Mouse (Mus musculus): ENCODE measurements around the gene Gm3045. TPM values are rescaled to one million over a fixed set of nuclear protein-coding genes. Genes with fewer than 3 reads are reported as not detected.

Gm3045 gene
- total and polyA plus RNA-seq, 3 experiments = not detected

- H3K27ac ChIP-seq (ENCODE audit: insufficient read depth, low read depth) = no peak overlapping the region
- dilution Hi-C loops (cut with MboI; ENCODE audit: extremely low pct_ligation_motif_present, extremely low pct_unique_long_range_greater_than_20kb, low sequenced_read_pairs) (no loop called here), in situ Hi-C loops (cut with MboI; ENCODE audit: low pct_ligation_motif_present, low pct_unique_long_range_greater_than_20kb, low sequenced_read_pairs) (no loop called here)
- no peak overlapping the region for H3K9ac ChIP-seq (ENCODE audit: insufficient read depth, low read depth)
- no peaks in the 10 kb centered on the region for H3K79me2 ChIP-seq (replicated peaks; ENCODE audit: control insufficient read depth, extremely low read depth, insufficient read depth, poor library complexity, severe bottlenecking)
- peaks cover 5% of the 10 kb centered on the region for H3K9me3 ChIP-seq (replicated peaks; ENCODE audit: low read length)
- H3K27me3 ChIP-seq (replicated peaks) = peaks cover 85% of the 10 kb centered on the region
- no peak for DNase-seq (ENCODE audit: extremely low read depth)
- no peak overlapping the region for H3K4me2 ChIP-seq (ENCODE audit: insufficient read depth, low read depth, poor library complexity, severe bottlenecking)
- TF ChIP-seq ELF1 (IDR thresholded peaks at IDR 0.05; ENCODE audit: low read depth, low read length) (no peak), RAD21 (IDR thresholded peaks at IDR 0.05; ENCODE audit: low read depth, low read length) (no peak), HCFC1 (IDR thresholded peaks at IDR 0.05; ENCODE audit: low read depth, low read length) (no peak), RCOR1 (conservative IDR thresholded peaks at IDR 0.05; ENCODE audit: low read depth, low read length) (no peak), MEF2A (IDR thresholded peaks at IDR 0.05; ENCODE audit: borderline replicate concordance, low read depth, low read length) (no peak), MAFK (IDR thresholded peaks at IDR 0.05; ENCODE audit: insufficient replicate concordance, low read length) (no peak), TBP (conservative IDR thresholded peaks at IDR 0.05; ENCODE audit: low read depth, low read length) (no peak), KAT2A (IDR thresholded peaks at IDR 0.05; ENCODE audit: insufficient replicate concordance, low read length) (no peak), ZMIZ1 (IDR thresholded peaks at IDR 0.05; ENCODE audit: low read depth, low read length) (no peak)
- H3K36me3 ChIP-seq (replicated peaks in 1 of 2; ENCODE audit: control insufficient read depth in 1 of 2, insufficient read depth in 1 of 2, low read length in 1 of 2) = no peaks in the 10 kb centered on the region
- peaks cover 0 to under 1% of the 10 kb centered on the region in 2 experiments; a peak in 1 of 4 replicates for H3K4me1 ChIP-seq (ENCODE audit: control insufficient read depth in 1 of 2, insufficient read depth in 2 of 2)
- no peak overlapping the region for H3K4me3 ChIP-seq (replicated peaks in 1 of 3; ENCODE audit: low read depth in 2 of 3, low read length in 2 of 3, poor library complexity in 1 of 3)
Measured at GRCm38 (mm10) chr13:56444112-56444511, 17.7 kb downstream of the Gm3045 start.

GRCm38 (mm10) chr13:56444996-56445395, 18.6 kb downstream of the Gm3045 start:
- DNase-seq (ENCODE audit: extremely low read depth) = no peak
- H3K4me1 ChIP-seq (ENCODE audit: control insufficient read depth in 1 of 2, insufficient read depth in 2 of 2) = peaks cover 3 to 9% of the 10 kb centered on the region in 2 experiments; a peak in 2 of 4 replicates
- no peak overlapping the region for H3K27ac ChIP-seq (ENCODE audit: insufficient read depth, low read depth)
- H3K27me3 ChIP-seq (replicated peaks) = peaks cover 85% of the 10 kb centered on the region
- peaks cover 5% of the 10 kb centered on the region for H3K9me3 ChIP-seq (replicated peaks; ENCODE audit: low read length)
- H3K79me2 ChIP-seq (replicated peaks; ENCODE audit: control insufficient read depth, extremely low read depth, insufficient read depth, poor library complexity, severe bottlenecking) = no peaks in the 10 kb centered on the region
- H3K36me3 ChIP-seq (replicated peaks in 1 of 2; ENCODE audit: control insufficient read depth in 1 of 2, insufficient read depth in 1 of 2, low read length in 1 of 2) = no peaks in the 10 kb centered on the region
- in situ Hi-C loops (cut with MboI; ENCODE audit: low pct_ligation_motif_present, low pct_unique_long_range_greater_than_20kb, low sequenced_read_pairs) (no loop called here), dilution Hi-C loops (cut with MboI; ENCODE audit: extremely low pct_ligation_motif_present, extremely low pct_unique_long_range_greater_than_20kb, low sequenced_read_pairs) (no loop called here)
- no peak overlapping the region for H3K4me2 ChIP-seq (ENCODE audit: insufficient read depth, low read depth, poor library complexity, severe bottlenecking)
- no peak overlapping the region for H3K9ac ChIP-seq (ENCODE audit: insufficient read depth, low read depth)
- no peak overlapping the region for H3K4me3 ChIP-seq (replicated peaks in 1 of 3; ENCODE audit: low read depth in 2 of 3, low read length in 2 of 3, poor library complexity in 1 of 3)
- no peak for TF ChIP-seq HCFC1 (IDR thresholded peaks at IDR 0.05; ENCODE audit: low read depth, low read length)
- no peak for TF ChIP-seq JUND (conservative IDR thresholded peaks at IDR 0.05; ENCODE audit: low read depth, low read length)
- no peak for TF ChIP-seq JUN (IDR thresholded peaks at IDR 0.05; ENCODE audit: insufficient read depth, low read depth, low read length)
- TF ChIP-seq ETS1 (conservative IDR thresholded peaks at IDR 0.05; ENCODE audit: low read depth, low read length) = no peak
- no peak for TF ChIP-seq CHD2 (IDR thresholded peaks at IDR 0.05; ENCODE audit: low read length)
- no peak for TF ChIP-seq RAD21 (IDR thresholded peaks at IDR 0.05; ENCODE audit: low read depth, low read length)
- no peak for TF ChIP-seq IRF4 (IDR thresholded peaks at IDR 0.05; ENCODE audit: low read depth, low read length)
- no peak for TF ChIP-seq E2F4 (IDR thresholded peaks at IDR 0.05; ENCODE audit: insufficient replicate concordance, low read depth, low read length)
- no peak for TF ChIP-seq NRF1 (IDR thresholded peaks at IDR 0.05; ENCODE audit: low read depth, low read length)
- TF ChIP-seq KAT2A (IDR thresholded peaks at IDR 0.05; ENCODE audit: insufficient replicate concordance, low read length) = no peak
- TF ChIP-seq NELFE (IDR thresholded peaks at IDR 0.05; ENCODE audit: low read depth, low read length) = no peak
- TF ChIP-seq ZNF384 (IDR thresholded peaks at IDR 0.05; ENCODE audit: low read depth, low read length) = no peak
- no peak for TF ChIP-seq GABPA (IDR thresholded peaks at IDR 0.05; ENCODE audit: insufficient replicate concordance, low read depth, low read length)
- TF ChIP-seq RCOR1 (conservative IDR thresholded peaks at IDR 0.05; ENCODE audit: low read depth, low read length) = no peak
- TF ChIP-seq ZC3H11A (IDR thresholded peaks at IDR 0.05; ENCODE audit: low read depth, low read length) = no peak
- TF ChIP-seq ZKSCAN1 (IDR thresholded peaks at IDR 0.05; ENCODE audit: borderline replicate concordance, low read depth, low read length) = no peak
